Mouse (Mus musculus) c-Kit-negative CD71-positive TER-119-positive erythroid progenitor cells, embryonic 14.5 days (primary cell): ENCODE results near the gene Nhs.

Experiments used
- DNase-seq: peaks from one replicate; pipeline ENCODE4 v3.0.0-alpha.2; 2013; ENCODE audit warnings: low read depth, low spot score

The Nhs gene

GRCm38 (mm10) chrX:162020039-162020566, 139.4 kb downstream of the Nhs start:
- DNase-seq: no peak

GRCm38 (mm10) chrX:162017471-162017870, 142.1 kb downstream of the Nhs start:
- DNase-seq: no peak

DNA sequence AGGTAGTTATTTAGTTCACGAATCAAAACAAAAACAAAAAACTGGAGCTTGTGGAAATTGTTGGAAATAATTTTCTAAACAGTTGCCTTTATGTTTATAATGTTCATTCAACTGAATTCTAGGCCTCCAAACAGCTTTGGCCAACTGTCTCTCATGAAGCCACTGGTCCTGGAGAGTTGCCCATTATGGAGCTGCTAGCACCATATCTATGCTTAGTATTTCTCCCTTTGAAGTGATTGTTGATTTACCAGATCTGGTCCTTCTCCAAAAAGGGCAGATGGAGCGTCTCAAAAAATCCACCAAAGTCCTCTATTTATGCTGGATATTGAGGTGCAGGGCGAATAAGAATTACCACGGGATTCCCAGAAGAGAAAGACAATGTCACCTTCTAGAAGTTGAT, 147.0 kb downstream of the Nhs start:
- DNase-seq: no peak

DNA sequence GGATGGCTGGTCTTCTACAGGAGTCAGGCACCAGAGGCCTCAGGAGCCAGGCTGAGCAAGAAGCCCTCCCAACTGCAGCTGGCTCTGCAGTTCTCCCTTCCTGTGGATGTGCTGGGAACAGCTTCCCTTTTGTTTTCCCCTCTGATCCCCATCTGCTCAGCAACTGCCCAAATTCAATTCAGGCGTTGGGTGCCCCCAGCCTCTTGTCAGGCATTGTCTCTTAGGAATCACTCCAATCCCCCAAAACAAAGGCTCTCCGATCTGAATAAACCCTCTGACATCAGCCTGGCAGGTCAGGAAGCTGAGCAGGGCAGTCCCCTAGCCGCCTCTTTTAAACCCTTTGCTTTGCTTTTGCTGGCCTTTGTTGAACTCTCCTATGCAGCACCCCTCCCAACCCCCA, 149.7 kb downstream of the Nhs start:
- DNase-seq: no peak

- DNase-seq: no peak
These were observed 155.7 kb downstream of the Nhs start for GRCm38 (mm10) chrX:162003818-162004217.

DNA sequence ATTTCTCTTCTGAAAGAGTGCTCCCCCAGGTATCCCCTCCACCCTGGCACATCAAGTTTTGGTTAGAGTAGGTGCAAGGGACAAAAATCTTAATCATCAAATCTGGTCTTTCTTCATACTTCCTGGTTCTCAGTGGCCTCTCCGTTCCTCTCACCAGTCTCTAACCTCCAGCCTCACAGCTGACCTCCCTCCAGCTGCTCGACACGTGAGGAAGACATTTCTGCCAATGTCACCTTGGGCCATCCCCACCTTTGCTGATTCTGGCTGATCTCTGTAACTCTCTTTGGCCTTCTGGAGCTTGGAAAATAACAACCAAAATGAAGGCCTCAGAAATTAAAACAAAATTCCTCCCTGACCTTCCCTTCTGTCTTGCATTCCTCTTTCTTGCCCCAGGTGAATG, 160.7 kb downstream of the Nhs start:
- DNase-seq: no peak

- DNase-seq: no peak
These were observed 162.2 kb downstream of the Nhs start for GRCm38 (mm10) chrX:161997170-161997795.

- DNase-seq: no peak
These were observed 169.4 kb downstream of the Nhs start for GRCm38 (mm10) chrX:161990171-161990570.

GRCm38 (mm10) chrX:161984961-161985360, 174.6 kb downstream of the Nhs start:
- DNase-seq: no peak

DNA sequence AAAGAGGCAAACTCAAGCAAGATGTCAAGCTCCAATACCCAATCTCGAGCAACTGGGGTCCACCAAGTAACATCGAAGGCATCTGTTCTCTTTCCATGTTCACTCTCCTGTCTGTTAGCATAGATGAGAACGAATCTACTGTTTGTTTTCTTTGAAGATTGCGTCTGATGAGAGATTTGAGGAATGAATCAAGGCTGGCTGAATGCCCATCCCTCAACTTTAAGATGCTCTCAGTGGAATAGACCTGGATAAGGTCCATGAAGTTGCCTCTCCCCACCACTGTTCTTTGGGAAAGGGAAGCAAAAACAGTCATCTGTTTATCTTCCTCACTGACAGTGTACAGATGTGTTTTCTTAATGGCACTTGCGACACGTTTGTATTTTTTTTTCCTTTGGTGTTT, 178.1 kb downstream of the Nhs start:
- DNase-seq: no peak

DNA sequence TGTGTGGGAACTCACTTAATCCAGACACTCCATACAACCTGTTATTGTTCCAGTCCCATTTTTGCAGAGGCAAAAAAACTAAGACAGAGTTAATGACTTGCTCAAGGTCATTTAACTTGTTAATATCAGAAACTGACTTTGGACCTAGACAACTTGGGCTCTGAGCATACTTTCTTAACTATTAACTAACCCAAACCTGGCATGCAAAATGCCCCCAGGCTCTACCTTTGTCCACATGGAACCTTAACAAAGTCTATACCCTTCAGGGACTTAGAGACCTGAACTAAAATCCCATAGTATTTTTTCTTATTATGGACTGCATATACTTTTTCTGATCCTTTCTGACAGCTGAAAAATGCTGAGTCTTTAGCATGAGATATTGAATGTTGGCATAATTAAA, 179.6 kb downstream of the Nhs start:
- DNase-seq: no peak

DNA sequence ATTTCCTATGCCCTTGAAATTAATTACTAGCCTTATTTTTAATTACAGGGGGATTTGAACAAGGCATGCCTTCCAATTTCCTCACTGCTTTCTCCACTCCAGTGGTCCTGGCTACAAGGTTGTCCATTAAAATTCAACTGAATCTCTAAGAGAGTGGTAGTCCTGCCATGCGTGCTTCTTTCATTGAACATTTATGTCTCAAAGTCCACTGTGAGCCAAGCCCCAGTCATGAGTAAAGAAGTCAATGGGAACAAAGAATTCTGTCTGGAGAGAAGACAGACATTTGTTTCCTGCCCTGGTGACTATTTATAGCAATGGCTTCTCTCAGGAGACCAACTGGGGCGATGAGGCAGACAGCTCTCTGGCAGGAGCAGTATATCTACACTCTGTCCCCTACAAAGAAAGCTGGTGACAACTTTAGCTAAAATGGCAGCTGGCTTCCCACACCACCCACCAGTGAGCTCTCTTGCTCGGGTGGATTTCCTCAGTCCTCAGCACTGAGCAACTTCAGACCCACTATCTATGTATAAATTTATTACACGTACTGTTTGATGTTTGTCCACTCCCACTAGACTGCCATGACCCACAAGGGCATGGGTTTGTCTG, 182.2 kb downstream of the Nhs start:
- no peak for DNase-seq

DNA sequence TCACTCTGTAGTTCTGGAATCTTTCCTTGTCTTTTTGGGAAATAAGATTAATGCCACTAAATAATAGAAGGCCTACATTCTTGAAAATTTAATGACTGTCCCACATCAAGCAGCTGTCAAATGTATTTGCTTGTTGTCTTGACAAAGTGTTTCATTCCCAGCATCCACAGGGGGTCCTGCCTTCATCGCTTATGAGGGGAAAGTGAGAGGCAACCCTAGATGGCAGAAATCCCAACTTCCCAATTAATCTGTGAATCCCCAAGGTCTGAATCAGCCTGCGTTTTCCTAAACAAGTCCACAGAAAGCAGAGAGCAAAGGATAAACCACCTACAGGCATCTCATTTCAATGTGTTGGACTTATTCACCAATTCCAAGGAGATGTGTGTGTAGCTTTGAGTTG, 183.2 kb downstream of the Nhs start:
- no peak for DNase-seq

DNA sequence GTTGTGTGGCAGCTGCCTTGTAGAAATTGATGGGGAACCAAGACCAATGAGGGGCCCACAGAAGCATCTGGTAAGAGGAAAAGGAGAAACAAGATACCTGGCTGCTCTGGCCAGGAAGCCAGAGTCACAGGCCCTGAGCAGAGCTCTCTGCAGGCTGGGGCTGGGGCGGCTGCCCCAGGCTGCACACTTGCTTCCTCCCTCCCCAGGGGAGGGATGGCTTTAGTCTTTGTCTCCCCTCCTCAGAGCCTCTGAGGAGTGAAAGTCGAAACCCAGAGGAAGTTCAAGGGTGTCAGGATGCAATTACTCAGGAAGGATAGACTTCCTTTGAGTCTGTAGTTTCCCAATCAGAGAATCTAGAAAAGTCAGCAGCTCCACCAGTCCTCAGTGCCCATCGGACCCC, 186.0 kb downstream of the Nhs start:
- no peak for DNase-seq

DNA sequence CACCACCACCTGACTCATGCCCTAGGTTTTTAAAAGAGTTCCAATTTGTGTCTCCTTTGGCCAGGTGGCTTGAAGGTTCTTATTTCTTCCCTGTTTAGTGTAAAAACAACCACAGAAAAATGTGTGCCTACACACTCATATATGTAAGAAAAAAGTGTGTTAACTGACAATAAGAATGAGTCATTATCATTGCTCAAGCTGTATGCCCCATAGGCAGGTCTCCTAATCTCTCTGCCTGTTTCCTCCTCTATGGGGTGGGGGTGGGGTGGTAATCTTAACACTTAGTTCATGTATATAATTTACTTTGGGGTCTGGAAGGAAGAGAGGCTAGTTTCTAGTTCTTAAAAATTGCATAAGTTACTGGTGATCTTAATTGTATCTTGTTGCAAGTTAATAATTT, 186.8 kb downstream of the Nhs start:
- no peak for DNase-seq

GRCm38 (mm10) chrX:161971961-161972502, 187.5 kb downstream of the Nhs start:
- DNase-seq: no peak

- DNase-seq: no peak
These were observed 188.4 kb downstream of the Nhs start for GRCm38 (mm10) chrX:161971131-161971530.

GRCm38 (mm10) chrX:161967692-161968091, 191.8 kb downstream of the Nhs start:
- no peak for DNase-seq

GRCm38 (mm10) chrX:161963372-161963771, 196.2 kb downstream of the Nhs start:
- no peak for DNase-seq

- no peak for DNase-seq
These were observed 196.7 kb downstream of the Nhs start for GRCm38 (mm10) chrX:161962855-161963254.

DNA sequence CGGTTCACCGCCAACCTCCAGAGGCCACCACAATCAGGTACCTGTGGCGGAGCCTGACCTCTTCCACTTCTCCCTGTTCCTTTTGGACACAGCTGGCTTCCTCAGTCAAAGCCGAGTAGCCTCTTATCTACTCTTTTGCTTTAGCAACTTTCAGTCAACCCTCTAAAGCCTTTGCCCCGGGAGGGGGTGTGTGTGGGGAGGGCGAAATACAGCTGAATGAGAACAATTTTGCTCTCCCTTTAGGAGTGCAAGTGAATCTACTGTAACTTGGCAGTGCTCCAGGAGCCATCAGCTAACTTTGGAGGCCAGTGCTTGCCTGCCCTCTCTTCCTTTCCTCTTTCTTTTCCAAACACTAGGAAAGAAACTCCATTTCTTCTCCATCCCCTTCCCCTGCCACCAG, 197.8 kb downstream of the Nhs start:
- no peak for DNase-seq

DNA sequence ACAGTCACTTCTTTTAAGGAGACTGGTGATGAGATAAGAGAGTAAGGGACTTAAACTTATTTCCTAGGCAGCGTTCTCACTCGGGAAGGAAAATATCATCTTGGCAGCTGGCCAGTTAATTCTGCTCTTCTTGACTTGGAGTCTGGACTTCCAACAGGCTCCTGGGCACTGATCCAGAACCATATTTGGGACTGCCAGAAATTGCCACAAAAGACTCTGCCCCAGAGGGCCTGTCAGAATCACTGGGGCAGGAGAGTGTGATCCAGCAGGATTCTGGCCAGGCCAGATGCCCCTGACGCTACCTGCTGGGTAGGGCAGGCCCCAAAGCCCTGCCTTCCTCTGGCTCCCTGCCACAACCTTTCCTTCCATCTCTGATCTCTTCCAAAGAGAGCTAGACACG, 198.4 kb downstream of the Nhs start:
- DNase-seq: no peak

GRCm38 (mm10) chrX:161952356-161952755, 207.2 kb downstream of the Nhs start:
- DNase-seq: no peak
